Mouse (Mus musculus): ENCODE data around the gene Gm5105.

Gm5105 gene

DNA sequence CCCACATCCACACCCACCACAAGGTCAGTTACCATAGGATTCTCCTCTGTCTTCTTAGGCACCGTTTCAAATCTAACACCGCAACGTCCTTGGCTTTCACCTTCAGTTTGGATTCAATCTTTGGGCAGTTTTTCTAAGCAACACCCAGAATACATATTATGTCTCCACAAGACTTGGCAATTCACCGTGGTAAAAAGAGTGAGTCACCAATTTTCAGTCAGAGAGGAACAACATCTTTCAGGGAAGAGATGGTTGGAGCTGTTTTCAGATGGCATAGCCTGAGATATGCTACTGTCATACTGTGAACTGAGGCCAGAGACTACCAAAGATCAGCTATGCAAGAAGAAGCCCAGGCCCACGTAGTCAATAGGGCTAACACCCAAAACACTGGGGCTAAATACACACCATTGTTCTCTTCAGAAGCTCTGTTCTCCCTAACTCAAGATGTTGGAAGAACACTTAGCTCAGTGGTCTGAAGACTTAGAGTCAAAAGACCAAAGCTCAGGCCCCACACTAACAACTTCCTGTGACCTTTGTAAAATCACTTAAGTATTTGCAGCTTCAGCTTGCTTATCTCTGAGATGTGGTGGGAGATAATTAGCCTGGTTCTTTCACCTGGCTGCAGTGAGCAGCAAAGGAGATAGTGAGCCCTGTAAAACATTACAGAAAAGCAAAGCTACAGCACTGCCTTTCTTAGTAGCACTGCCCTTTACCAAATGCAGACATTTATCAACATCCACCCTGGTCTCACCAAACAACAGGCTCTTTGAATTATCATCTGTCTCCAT is 39.4 kb downstream of the Gm5105 start:
- no peak for DNase-seq (ENCODE audit: low read depth, low spot score)

DNA sequence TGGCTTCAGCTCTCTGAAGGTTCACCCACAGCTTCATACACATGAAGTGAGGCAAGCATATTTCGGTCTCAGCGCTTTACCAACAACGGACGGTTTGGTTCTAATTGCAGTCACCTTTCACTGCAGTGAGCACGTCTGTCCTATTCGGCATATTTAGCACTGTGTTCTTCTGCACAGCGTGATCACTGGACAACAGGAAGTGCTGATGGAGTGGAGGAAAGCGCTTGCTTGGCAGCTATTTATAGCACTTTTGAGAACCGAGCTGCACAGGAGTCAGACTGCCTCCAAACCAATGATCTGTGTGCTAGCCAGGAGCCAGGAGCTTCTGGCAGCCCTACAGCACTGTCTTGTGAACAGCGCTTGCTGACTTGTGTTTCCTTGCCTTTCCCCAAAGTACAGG is 40.9 kb downstream of the Gm5105 start:
- DNase-seq (ENCODE audit: low read depth, low spot score): no peak

DNA sequence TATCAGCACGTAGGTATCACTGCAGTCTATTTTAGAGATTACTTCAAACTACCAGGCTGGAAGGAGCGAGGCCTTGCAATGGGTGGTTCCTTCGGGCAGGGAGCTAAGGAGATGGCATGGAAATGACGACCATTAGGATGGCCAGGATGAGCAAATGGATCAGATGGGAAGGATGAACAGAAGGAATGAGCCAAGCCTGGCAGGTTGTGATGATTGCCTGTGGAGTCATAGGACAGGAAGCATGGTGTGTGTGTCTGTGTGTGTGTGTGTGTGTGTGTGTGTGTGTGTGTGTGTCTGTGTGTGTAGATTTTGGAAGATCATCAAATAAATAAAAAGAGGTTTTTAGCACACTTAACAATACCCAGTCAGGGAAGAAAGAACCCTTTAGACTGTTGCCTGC is 44.5 kb downstream of the Gm5105 start:
- DNase-seq (ENCODE audit: low read depth, low spot score): no peak

DNA sequence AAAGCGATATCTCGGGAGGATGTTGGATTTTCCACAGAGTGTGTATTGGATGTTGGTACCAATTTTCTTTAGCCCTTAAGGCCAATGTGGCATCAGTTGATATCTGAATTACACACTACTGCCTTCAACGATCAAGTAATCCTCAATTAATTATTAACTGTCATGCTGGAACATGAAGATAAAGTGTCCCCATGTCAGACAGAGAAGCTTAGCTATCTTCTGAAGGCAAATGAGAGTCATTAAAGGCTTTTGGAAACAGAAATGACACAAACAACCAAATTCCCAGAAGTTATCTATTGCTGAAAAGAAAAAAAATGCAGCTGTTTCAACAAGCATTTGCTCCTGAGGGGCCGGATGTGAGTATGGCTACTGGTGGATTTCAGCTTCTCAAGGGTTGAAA is 45.2 kb downstream of the Gm5105 start:
- DNase-seq (ENCODE audit: low read depth, low spot score): no peak

DNA sequence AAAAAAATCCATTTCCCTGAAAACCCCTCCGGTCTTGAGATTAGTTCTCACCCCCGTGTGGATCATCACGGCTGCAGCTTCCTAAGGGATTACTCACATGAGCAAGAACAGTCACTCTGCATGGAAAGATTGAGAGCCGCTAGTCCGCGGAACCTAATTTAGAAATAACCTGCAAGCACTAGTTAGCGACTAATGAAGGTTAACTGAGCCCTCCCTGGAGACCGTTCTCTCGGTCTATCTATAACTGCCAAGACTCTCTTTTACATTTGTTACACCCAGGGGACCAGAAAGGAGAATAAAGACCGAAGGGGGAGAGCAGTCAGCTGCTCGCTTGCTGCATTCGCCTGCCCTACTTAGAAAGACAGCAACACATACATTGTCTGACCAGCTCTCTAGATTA is 50.4 kb downstream of the Gm5105 start:
- no peak for DNase-seq (ENCODE audit: low read depth, low spot score)

DNA sequence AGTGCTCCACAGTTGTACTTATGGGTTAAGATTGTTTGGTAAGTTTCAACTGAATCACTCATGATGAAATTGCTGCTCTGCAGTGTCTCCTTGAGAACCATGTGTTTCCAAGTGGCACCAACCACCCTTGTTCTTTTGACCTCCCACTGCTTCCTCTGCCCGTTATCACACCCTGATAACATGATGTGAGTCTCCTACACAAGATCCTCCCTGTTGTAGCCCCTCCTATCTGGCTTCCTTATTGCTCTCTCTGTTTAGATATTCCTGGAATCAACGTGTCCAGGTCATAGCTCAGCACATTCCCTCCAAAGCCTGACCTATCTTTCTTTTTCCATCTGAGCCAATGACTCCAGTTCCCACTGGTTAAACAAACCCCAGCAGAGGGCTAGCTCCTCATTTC is 52.5 kb downstream of the Gm5105 start:
- no peak for DNase-seq (ENCODE audit: low read depth, low spot score)

DNA sequence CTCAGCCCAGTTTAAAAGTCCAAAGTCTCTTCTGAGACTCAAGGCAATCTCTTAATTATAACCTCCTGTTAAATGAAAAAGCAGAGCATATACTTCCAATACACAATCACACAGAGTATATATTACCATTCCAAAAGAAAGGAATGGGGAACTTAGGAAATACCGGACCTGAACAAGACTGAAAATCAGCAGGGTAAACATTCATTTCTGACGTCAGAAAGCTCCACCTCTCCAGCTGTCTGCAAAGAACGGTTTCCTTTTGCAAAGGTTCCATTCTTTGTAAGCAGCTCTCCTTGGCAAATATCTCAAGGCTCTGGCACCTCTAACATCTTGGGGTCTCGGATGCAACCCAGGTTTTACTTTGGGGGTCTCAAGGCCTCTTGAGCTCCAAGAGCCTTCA is 54.8 kb downstream of the Gm5105 start:
- no peak for DNase-seq (ENCODE audit: low read depth, low spot score)

DNA sequence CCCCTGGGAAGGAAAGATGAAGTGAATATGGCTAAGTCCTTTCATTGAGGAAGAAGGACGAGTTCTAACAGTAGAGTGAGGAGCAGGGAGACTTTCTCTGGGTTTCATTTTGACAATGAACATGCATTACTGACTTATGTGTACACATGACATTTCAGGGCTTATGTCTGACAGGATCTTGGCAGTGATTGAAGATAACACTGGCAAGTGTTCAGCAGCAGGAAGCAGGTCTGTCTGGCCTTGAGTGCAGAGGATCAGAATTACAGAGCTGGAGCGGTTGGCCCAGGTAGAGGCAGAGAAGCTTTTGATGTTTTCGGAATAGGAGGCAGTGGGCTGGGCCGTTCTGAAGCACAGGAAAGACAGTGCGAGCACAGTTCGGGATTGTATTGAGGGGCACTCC is 59.0 kb downstream of the Gm5105 start:
- no peak for DNase-seq (ENCODE audit: low read depth, low spot score)

DNA sequence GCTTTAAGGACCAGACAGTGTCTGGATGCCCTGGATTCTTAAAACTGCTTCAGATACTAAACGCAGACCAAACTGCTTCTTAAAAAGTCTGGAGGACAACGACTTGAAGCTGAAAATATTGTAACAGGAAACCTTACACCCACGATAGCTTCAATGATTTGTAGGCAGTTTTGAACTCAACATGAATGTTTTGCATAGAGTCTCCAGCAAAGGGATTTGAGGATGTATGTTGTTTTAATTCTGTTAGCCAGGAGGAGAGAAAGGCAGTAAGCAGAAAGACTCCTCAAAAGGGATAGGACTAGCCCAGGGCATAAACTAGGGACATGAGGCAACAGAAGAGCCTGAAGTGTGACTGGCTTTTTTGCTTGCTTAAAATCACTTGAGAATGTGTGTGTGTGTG is 60.3 kb downstream of the Gm5105 start:
- no peak for DNase-seq (ENCODE audit: low read depth, low spot score)

DNA sequence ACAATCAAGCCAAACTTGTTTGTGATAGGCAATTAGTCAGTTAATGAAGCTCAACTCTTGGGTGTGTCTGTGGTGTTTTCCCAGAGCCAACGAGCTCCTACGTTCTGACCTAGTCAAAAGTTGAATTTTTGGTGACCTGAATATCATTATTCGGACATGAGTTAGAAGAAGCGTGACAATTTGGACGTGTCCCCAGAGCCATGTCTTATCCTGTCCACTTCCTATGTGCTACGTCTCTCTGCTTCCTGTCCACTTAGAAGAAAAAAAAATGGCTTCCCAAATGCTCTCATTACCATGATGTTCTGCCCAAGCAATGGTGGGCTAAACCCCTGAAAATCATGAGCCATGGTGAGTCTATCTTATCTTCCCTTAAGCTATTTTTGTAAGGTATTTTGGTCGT is 63.9 kb downstream of the Gm5105 start:
- no peak for DNase-seq (ENCODE audit: low read depth, low spot score)

DNA sequence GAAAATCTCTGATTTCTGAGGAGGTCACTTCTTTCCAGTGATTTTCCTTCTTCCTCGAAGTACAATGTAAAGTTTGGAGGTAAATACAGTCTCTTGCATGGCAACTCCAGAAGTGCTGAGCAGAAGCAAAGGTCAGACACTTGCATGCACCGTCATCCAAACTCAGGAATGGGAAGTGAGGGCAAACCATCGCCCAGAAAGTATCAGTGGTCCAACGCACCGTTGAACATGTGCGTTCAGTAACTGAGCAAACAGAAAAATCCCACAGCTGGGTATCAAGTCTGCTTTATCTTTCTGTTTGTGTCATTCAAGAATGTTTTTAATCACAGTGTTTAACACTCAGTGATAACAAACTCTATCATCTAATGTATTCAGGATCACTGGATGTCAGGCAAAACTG is 64.6 kb downstream of the Gm5105 start:
- DNase-seq (ENCODE audit: low read depth, low spot score): no peak

DNA sequence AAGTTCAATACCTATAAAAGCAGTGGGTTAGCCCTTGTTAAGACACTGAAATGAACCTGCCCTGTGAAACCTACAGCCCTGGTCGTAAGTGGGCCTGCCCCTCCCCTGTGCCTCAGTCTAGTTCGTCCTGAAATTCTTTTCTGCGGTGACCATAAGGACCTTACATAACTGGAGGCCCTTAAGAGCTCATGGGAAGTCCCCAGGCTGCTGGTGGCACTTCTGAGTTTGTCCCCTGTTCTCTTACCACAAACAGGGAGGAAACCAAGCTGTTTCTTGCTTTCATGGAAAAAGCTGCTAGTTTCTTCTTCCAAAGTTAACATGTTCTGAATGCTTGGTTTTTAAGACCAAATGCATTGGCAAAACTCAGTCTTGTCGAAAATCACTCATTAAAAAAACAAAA is 65.3 kb downstream of the Gm5105 start:
- no peak for DNase-seq (ENCODE audit: low read depth, low spot score)

DNA sequence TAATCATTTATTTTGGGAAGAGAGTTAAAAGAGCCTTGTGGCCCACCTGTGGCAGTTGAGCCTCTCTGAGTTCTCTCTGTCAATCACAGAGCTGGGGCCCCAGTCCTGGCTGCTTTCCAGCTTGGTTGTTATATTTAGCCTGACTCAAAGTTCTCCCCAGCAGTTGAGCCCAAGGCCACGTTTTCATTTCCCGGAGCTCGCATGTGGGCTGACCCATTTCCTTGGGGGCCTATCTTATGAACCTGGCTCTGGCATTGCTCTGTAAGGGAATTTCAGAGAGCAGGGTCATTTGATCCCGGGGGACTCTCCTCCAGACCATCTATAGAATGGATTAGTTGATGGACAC is 66.5 kb downstream of the Gm5105 start:
- no peak for DNase-seq (ENCODE audit: low read depth, low spot score)

DNA sequence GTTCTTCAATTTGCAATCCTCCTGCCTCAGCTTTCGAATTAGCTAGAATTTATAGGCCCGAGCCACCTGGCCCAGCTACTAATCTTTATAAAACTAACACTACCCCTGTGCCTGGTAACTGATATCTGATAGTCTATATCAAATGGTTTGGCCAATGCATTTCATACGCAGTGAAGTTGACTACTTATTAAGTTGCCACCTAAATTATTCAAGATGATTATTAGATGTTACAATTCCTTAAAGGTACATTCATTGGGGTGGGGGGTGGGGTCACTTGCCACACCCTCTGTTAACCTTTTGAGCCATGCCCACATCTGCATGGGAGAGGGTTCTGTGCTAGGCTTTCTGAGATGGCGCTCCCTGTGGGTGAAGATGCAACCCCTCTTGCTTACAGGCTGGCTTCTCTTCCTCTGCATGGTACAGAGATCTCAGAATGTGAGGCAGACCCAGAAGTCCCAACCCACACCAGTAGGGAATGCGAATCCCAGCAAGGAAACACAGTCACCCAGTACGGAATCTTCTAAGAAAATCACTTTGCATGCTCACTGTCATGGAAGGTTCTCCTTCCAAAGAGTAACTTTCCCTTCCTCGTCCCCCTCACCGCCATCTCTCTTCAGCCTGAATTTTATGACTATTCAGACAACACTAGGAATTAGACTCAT is 67.0 kb downstream of the Gm5105 start:
- no peak for DNase-seq (ENCODE audit: low read depth, low spot score)

DNA sequence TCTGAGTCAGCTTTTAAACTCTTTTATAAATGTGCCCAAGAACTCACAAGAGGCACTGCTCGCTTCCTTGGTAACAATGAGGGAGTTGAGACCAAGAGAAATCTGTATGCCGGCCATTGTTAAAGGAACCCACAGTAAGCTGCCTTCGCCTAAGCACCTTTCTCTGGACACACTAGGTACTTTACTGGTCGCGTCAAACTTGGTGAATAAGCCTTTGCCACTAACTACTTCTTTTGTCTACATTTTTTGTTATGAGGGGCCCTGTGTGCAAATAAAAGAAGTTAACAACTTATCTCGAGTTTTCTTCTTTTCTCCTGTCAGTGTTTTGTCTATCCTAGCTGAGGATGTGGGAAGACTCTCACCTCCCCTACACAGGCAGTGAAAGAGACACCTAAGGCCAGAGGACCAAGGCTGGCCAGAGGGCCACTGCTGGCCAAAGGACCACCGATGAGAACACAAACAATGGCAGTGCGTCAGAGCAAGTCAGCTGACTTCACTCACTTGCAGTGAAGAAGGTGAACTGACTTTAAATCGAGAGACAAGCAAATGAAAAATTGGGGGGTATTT is 67.9 kb downstream of the Gm5105 start:
- no peak for DNase-seq (ENCODE audit: low read depth, low spot score)

All from embryo, embryonic 11.5 days (tissue).